Mouse (Mus musculus): Measurements from ENCODE around the gene Smoc1. TPM values are rescaled to one million over a fixed set of nuclear protein-coding genes. Genes with fewer than 3 reads are reported as not detected.

Gene Smoc1
- total RNA-seq, 1 experiment from 2014 or later: 0.79 TPM

DNA sequence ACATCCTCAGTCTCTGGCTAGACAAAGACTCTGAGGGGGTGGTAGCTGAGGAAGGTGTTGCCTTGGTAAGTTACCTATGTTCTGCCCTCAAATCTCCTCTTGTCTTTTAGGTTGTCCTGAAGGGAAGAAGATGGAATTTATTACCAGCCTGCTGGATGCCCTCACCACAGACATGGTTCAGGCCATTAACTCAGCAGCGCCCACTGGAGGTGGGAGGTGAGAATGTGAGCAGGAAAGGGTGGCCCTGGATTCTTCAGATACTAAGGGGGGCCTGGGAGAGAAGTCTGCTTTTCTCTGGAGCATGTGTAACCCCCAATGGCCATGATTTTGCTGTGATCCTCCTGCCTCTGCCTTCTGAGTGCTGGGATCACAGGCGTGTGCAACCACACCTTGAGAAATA, 143.5 kb downstream of the Smoc1 start:
- ATAC-seq (replicated peaks in 1 of 2; ENCODE audit: insufficient read depth in 1 of 2, low FRiP score in 2 of 2, low TSS enrichment in 1 of 2, low read depth in 1 of 2, poor library complexity in 2 of 2, severe bottlenecking in 2 of 2): no peak

DNA sequence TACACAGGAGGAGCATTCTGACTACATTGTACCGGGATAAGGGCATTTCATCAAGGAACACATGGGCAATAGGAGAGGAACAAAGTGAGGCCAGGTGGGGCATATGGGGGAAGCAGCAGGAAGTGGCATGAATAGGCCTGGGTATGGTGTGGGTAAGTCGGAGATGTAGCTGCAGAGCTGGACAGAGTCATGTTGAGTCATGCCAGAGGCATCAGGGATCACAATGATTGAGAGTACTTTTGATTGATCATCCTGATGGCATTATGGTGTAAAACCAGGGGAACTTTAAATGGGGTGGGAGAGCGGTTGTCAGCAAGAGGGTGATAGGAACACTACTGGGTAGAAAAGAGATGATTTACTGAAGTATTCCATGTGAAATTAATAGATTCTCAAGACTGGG, 146.4 kb downstream of the Smoc1 start:
- no peak for ATAC-seq (replicated peaks in 1 of 2; ENCODE audit: insufficient read depth in 1 of 2, low FRiP score in 2 of 2, low TSS enrichment in 1 of 2, low read depth in 1 of 2, poor library complexity in 2 of 2, severe bottlenecking in 2 of 2)

DNA sequence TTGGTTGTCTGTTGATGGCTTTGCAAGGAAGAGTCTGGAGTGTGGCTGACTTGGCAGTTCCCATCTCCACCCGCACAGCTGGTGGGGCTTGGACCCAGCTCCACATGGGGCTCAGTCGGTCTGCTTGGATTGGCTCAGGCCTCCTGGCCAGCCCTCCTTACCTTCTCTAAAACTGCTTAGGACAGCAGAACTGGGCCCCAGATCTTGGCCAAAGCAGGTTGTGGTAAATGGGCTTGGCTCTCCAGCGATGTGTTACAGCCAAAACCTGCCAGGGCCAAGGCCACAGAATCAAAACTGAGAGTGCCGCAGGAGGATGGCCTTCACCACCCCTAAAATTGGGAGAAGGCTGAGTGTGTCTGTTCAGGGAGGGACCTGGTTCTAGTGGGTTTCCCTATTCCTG, 147.3 kb downstream of the Smoc1 start:
- ATAC-seq (replicated peaks in 1 of 2; ENCODE audit: insufficient read depth in 1 of 2, low FRiP score in 2 of 2, low TSS enrichment in 1 of 2, low read depth in 1 of 2, poor library complexity in 2 of 2, severe bottlenecking in 2 of 2): no peak

DNA sequence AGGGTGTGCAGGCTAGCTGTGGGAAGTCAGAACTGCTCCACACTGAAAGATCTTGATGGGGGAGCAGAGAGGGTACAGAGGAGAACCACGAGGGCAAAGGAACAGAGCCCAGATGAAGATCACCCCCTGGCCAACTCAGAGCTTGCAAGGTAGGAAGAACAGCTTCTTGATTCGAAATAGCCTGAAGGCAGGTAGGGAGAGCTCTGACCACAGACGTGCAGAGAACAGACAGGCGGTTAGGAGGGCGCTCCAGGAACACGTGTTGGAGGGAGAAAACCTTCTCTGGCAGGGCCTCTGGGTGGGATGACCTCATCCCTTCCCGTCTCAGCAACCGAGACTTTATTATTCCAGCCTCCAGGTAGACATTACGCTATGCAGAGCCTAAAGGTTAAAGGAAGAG, 148.6 kb downstream of the Smoc1 start:
- no peak for ATAC-seq (replicated peaks in 1 of 2; ENCODE audit: insufficient read depth in 1 of 2, low FRiP score in 2 of 2, low TSS enrichment in 1 of 2, low read depth in 1 of 2, poor library complexity in 2 of 2, severe bottlenecking in 2 of 2)

DNA sequence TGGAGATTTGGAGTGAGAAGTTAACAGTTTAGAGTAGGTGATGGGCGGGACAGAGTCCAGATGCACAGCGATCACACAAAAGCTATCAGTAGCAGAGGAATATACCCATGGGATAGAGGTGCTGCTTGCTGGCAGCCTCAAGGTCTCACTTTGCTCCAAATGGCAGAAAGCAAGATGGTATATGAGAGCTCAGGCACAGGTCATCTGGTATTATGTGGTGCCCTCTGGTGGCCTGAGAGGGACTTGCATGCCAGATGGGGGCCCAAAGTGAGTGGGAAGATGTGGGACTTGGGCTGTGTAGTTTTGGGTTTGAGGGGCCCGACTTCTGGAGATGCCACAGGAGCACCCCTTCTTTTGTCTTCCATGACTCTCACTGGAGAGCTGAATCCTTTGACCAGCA, 155.5 kb downstream of the Smoc1 start:
- ATAC-seq (replicated peaks in 1 of 2; ENCODE audit: insufficient read depth in 1 of 2, low FRiP score in 2 of 2, low TSS enrichment in 1 of 2, low read depth in 1 of 2, poor library complexity in 2 of 2, severe bottlenecking in 2 of 2): peak; percentile 68 to 80

DNA sequence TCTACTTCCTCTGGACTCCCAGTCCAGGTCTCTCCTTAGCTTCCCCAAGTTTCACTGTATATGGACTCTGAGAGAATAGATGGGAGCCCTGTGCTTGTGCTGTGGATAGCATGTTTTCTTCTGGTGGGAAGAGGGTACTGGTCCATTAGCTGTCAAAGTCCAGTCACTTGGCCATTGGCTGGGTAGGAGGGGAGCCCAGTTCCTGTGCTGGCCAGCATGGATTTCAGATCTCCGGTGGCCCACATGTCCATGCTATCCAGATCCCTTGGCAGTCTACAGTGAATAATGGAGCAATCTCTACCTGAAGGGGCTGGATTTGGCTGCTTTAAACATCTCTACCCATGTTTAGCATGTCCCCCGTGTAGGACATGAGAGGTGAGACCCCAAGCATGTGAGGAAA, 158.4 kb downstream of the Smoc1 start:
- ATAC-seq (replicated peaks in 1 of 2; ENCODE audit: insufficient read depth in 1 of 2, low FRiP score in 2 of 2, low TSS enrichment in 1 of 2, low read depth in 1 of 2, poor library complexity in 2 of 2, severe bottlenecking in 2 of 2): no peak

DNA sequence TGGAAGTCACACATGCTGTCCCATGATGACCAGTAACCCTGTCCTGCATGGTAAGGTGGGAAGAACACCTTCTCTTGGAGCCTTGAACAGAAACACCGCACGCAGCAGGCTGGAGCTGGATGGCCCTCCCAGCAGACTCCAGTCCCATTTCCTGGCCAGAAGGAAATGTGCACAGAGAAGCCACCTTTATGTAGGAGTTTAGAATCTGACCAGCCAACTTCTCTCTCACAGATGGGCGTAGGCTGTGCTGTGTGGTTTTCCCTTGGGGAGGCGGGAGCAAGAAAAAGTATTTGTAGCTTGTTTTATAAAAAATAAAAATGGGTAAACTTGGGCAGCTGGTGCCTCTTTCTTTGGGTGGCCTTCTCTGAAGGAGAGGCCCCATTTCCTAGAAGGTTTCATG, 159.5 kb downstream of the Smoc1 start:
- ATAC-seq (replicated peaks in 1 of 2; ENCODE audit: insufficient read depth in 1 of 2, low FRiP score in 2 of 2, low TSS enrichment in 1 of 2, low read depth in 1 of 2, poor library complexity in 2 of 2, severe bottlenecking in 2 of 2): no peak

DNA sequence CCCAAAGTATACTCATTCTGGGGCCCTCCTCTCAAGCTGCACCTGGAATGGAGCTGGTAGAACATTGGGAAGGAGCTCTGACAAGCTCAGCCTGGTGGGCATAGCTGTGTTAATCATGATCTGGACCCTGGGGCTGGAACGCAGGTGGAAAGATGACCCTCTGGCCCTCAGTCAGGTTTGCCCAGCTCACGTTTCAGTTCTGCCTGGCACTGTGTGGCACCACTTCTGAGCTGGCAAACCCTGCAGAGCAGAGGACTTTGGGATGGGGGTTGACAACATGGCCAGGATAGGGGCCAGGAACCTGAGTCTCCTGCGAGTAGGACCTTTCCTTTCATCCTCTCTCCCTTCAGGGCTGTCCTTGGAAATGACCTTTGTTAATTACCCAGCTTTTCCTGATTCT, 160.1 kb downstream of the Smoc1 start:
- no peak for ATAC-seq (replicated peaks in 1 of 2; ENCODE audit: insufficient read depth in 1 of 2, low FRiP score in 2 of 2, low TSS enrichment in 1 of 2, low read depth in 1 of 2, poor library complexity in 2 of 2, severe bottlenecking in 2 of 2)

DNA sequence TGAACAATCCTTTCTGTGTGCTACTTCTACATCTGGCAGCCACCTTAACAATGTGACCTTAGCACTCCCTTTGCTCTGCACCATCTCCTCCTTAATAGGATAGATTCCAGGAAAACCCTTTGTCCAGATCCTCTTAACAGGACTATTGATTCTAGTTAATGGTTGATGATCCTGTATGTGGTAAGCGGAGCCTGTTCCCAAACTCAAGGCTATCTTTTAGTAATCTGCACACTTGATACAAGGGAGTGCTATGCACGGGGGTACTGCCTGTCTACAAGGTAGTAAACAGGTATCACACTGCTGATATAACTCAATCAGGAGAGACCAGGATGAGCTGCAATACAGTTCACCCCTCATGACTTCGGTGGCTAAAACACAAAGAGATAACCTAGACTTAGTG, 161.8 kb downstream of the Smoc1 start:
- no peak for ATAC-seq (replicated peaks in 1 of 2; ENCODE audit: insufficient read depth in 1 of 2, low FRiP score in 2 of 2, low TSS enrichment in 1 of 2, low read depth in 1 of 2, poor library complexity in 2 of 2, severe bottlenecking in 2 of 2)

DNA sequence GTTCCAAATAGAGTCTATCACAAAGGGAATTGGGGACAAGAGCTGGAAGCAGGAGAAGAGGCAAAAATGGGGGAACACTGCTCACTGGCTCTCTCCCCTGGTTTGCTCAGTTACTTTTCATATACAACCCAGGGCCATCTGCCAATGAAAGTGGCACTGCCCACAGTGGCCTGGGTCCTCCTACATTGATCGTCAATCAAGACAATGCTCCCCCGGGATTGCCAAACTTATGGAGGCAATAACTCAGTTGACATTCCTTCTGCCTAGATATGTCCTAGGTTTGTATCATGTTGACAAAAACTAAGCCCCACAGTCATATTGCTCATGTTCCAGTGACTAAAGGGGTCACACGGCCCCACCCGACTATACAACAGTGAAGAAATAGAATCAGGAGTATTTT, 162.4 kb downstream of the Smoc1 start:
- no peak for ATAC-seq (replicated peaks in 1 of 2; ENCODE audit: insufficient read depth in 1 of 2, low FRiP score in 2 of 2, low TSS enrichment in 1 of 2, low read depth in 1 of 2, poor library complexity in 2 of 2, severe bottlenecking in 2 of 2)

DNA sequence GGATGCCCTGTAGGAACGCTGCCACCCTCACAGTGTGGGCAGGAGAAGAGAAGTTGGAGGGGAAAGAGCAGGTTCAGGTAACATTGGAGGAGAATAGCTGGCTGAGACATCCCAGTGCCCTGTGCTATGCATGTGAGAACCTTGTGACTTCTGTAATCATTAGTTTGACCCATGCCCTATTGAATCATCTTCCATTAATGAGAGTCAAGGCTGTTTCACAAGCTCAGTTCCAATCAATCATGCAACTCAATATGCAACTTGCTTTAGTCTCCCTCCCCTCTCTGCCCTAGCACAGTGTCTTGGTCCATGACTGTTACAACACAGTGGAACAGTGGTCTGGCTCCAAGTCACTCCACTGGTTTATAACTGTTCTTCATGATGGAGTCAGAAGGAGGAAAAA, 163.0 kb downstream of the Smoc1 start:
- no peak for ATAC-seq (replicated peaks in 1 of 2; ENCODE audit: insufficient read depth in 1 of 2, low FRiP score in 2 of 2, low TSS enrichment in 1 of 2, low read depth in 1 of 2, poor library complexity in 2 of 2, severe bottlenecking in 2 of 2)

DNA sequence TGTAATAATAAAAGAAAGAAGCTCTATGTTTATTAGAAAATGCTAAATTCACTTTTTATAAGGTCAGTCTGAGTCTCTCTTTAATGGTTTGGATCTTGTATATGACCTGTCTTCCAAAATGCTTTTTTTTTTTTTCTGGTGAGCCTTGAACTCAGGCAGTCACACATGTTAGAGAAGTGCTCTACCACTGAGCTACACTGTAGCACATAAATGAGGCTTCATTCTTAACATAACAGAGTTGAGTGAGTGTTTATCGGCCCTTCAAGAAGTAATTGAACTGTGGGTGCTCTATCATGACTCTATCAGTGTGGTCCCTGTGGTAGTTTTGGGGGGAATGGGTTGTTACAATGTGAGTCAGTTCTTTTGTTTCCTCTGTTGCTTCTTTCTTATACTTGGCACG, 167.4 kb downstream of the Smoc1 start:
- no peak for ATAC-seq (replicated peaks in 1 of 2; ENCODE audit: insufficient read depth in 1 of 2, low FRiP score in 2 of 2, low TSS enrichment in 1 of 2, low read depth in 1 of 2, poor library complexity in 2 of 2, severe bottlenecking in 2 of 2)

DNA sequence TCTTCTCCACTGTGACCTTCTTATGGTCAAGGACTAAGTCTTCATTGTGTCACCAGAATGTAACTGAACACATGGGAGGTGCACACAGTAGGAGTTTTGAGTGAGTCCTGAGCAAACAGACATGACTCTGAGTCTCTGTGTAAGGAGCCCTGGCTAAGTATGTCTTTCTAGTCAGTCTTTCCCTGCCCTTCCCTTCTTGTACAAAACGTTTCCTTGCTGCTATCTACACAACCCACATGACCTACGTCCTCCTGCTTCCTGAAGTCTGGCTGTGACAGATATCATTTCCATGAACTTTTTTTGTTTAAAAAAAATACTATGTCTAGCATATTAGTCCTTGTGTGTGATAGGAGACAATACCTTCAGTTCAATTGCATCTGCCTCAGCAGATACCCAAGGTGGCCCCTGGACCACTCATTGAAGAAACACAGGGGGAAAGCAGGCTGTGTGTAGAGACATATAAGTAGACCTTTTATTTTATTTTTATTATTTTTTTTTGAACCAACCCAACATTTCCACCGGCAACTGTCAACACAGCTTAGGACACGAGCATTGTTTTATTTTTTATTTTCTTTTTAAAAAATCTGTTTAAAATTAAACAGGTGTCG, 171.0 kb downstream of the Smoc1 start:
- ATAC-seq (replicated peaks in 1 of 2; ENCODE audit: insufficient read depth in 1 of 2, low FRiP score in 2 of 2, low TSS enrichment in 1 of 2, low read depth in 1 of 2, poor library complexity in 2 of 2, severe bottlenecking in 2 of 2): no peak

DNA sequence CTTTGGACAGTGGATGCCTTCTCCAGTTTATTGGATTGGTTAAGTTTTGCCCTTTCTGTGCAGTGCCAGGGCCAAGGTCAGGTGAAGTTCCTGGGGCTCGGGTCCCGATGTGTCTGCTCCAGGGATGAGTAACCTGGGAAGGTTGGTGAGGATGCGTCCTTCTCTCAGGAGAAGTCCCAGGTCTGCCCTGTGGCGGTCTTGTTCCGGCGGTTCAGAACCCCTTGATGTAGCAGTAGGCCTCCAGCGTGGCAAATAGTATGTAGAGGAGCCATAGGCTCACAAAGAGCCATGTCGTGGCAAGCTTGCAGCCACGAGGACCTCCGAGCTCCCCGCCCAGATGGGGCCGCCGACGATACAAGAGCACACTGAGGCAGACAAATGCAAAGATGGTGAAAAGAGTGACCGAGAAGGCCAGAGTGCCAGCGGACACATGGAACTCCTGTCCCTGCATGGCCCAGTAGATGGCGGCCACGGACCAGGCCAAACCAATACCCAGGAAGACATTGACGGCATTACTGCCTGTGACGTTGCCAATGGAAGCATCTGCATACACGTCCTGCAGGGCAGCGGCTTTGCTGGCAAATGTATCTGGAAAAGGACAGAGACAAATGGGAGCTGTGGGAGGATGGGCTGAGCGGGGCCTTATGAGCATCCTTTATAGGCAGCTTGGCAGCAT, 172.8 kb downstream of the Smoc1 start:
- ATAC-seq (replicated peaks in 1 of 2; ENCODE audit: insufficient read depth in 1 of 2, low FRiP score in 2 of 2, low TSS enrichment in 1 of 2, low read depth in 1 of 2, poor library complexity in 2 of 2, severe bottlenecking in 2 of 2): peak; percentile 55 to 66; a peak in 2 of 4 replicates

DNA sequence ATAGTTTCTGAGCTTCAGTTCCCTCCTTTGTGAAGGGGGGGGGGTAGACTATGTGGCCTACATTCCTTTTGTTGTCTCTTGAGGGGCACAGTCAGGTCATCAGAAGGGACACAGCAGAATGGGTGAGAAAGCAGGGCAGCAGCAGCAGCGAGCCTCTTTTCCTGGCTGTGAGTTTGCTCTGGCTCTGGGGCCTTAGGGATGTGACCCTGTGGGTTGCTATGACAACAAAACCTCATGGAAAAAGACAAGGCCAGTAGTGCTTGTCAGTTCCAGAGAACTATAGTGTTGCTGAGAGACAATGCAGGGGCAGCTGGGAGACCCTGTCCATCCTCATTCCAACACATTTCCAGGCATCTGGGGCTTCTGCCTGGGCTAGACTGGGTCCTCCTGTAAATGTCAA, 176.6 kb downstream of the Smoc1 start:
- ATAC-seq (replicated peaks in 1 of 2; ENCODE audit: insufficient read depth in 1 of 2, low FRiP score in 2 of 2, low TSS enrichment in 1 of 2, low read depth in 1 of 2, poor library complexity in 2 of 2, severe bottlenecking in 2 of 2): no peak

DNA sequence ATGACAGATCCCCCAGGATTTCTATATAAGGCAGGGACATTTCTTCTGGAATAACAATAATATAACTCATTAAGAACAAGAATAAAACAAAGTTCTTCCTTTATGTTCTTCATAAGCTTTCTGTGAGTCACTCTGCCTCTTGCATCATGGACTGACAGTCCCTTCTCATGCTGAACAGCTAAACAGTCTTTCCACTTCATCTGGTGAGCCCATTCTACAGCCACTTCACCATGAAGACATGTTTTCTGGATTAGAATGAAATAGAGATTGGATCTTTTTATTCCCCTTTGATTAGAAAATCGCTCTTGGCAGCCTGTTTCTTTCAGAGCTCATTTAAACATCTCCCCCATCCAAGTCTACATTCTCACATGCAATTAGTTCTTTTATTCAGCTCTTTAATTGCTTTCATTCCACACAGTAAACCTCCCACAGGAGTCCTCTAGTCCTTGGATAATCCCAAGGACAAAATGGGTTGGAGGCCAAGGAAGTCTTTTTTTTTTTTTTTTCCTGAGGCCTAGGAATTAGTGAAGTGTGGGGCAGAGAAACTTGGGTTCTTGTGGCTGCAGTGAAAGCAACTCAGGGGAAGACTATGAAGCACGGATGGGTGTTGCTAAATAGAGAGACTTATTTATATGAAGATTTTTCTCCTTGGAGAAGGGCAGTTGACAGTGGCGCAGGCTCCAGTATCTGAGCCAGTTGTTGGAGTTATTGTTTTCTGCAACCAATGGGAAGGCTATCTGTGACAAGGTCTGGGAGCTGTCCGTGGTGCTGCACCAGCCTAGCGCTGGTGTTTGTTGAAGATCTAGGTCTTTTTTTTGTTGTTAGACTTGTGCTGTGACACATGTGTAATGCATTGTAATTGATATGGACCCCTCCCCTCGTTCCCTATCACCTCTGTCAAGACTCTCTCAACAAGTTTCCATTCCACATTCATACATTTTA, 179.3 kb downstream of the Smoc1 start:
- ATAC-seq (replicated peaks in 1 of 2; ENCODE audit: insufficient read depth in 1 of 2, low FRiP score in 2 of 2, low TSS enrichment in 1 of 2, low read depth in 1 of 2, poor library complexity in 2 of 2, severe bottlenecking in 2 of 2): 0 out of 4 replicates have a peak, but pooled peaks of 1 of the 2 experiments have one; percentile 45

DNA sequence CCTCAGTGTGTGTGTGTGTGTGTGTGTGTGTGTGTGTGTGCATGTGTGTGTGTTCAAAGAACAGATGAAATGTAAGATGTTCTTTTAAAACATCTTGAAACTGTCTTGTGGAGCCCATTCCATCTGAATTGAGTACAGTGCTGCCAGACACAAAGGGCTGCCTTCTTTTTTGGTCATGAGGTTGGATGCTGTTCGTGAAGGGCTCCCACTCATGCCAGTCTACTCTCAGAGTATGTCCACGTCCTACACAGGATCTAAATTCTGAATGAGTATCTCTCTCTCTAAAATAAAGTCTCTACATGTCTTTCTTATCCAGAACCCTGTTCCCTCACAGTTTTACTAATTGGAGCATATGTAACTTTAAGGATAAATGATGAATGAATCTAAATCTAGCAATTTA, 182.0 kb downstream of the Smoc1 start:
- no peak for ATAC-seq (replicated peaks in 1 of 2; ENCODE audit: insufficient read depth in 1 of 2, low FRiP score in 2 of 2, low TSS enrichment in 1 of 2, low read depth in 1 of 2, poor library complexity in 2 of 2, severe bottlenecking in 2 of 2)

DNA sequence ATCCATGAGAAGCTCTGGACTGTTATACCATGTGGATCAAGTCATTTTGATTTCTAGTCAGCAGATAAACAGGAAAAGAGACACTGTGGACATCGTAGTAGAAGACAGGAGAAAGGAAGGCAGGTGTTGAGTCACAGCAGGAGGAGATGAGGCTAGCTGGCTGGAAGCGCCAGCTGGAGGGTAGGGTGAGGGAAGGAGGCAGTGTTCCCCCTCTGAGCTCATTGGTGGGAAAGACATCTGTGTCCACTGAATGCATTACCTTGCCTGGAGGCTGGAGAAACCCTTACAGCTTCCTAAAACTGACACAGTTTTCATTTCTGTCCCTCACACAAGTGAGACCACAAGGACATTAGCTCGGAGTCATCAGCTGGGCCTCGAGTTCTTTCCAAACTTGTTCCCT, 192.7 kb downstream of the Smoc1 start:
- no peak for ATAC-seq (replicated peaks in 1 of 2; ENCODE audit: insufficient read depth in 1 of 2, low FRiP score in 2 of 2, low TSS enrichment in 1 of 2, low read depth in 1 of 2, poor library complexity in 2 of 2, severe bottlenecking in 2 of 2)

Measured in hematopoietic stem cell, adult 5-6 weeks (primary cell).